Mouse (Mus musculus): ENCODE data around the gene Nav3.

Gene Nav3

DNA sequence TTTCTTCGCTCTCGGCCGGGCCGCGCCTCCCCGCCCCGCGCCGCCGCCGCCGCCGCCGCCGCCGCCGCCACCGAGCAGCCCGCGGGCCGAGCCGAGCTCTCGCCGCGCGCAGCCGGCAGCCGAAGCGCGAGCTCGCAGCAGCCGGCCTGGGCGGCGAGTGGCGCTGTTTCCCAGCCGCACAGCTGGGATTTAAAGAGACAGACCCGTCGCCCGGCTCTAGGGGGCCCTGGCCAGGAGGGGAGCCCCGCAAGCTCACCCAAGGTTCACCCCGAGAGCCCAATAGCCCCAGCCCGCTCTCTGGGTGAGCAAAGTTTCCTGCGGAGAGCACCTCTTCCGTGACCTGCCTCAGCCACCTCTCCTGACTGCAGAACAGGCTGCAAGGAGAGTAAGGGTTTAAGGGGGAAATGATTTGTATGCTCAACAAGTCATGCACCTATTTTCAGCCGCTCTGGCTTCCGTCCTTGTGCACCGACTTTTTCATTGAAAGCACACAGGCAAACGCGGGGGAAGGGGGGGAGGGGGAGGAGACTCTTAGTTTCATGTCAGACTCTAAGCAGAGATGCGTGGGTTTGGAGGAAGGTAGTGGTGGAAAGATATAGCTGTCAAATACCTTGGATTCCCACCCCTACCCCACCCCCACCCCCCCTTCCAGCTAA lies at the start of gene Nav3:
Gene Nav3, minus strand, starts transcription at position 367 of the 656 bp plus-strand sequence.
- in situ Hi-C loops (cut with MboI, MseI): no loop called here

DNA sequence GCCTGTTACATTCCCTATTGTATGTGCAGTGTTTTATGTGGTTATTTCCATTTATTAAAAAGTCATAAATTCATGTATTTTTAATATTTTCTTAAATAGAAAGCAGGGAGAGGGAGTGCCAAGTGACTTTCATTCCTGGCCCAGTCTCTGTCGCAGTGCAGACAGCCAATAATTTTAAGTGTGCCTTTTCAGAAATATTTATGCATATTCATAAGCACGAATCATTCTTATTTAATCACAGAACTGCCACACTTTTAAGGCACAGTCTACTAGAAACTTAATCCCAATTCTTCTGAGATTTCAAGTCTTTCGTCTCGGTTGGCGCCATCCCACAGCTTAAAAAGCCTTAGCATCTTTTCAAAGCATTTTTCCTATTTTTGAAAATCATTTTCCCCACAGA lies 29.3 kb upstream of the Nav3 start:
- in situ Hi-C loops (cut with MboI, MseI): no loop called here

DNA sequence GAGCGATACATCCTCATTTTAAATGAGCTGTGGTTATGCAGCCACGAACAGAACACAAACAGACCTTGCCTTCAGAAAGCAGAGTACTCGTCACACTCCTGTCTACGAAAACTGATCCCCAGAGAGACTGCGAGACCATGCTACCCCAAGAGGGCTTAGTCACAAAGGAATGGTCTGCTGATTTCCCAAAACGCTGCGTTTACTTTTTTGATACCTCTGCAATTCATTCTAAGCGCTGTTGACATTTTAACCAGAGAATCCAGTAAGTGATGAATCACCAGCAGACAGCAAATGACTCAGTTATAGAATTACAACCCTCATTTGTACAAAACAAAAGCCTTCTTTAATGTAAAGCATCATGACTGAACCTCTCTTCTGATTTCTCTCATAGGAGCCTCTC lies 28.8 kb upstream of the Nav3 start:
- in situ Hi-C loops (cut with MboI, MseI): loop anchor here (5.0 kb wide), 1 partner anchor 563 kb away; no protein-coding TSS in a partner anchor

DNA sequence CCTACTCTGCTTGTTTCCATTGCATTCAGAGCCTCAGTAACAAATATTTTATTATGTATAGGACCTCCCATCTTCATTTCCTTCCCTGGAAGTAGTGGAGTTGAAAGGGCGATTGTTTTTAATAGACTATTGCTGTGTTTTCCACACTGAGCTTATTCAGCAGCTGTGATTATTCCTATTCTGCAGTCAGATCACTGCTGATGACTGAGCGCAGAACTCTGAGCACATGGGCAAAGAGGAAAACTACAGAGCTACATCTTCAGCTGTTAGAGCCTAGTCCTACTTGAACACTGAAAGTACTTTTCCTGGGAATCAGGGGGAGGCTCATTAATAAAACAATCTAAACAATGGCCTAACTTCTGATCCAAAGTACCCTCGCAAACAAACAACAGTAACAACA lies 23.2 kb upstream of the Nav3 start:
- in situ Hi-C loops (cut with MboI, MseI): no loop called here

DNA sequence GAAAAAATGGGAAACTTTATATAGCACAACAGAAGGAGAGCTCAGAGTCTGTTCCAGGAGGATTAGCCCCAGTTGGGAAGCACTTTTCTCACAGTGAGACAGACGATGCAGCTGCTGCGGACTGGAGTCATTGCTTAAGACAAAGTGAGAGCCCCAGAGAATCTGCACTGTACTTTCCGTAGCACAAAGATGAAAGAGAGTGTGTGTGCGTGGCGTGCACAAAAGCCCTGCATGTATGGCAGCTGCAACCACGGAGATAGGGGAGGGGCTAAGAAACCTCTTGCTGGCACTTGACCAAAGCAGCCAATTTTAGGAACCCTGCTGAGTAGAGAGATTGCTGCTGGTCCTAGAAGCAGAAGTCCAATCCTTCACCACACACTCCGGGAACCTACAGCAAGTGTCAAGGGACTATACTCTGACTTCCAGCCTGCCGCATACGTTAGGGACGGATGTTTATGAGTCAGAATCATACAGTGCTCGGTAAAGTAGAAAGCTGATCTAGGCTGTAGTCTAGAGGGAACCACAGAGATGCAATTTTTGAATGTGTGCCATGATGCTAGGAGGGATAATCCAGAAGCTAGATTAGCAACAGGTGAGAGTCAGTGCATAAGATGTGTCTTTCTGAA lies 21.8 kb upstream of the Nav3 start:
- in situ Hi-C loops (cut with MboI, MseI): no loop called here

DNA sequence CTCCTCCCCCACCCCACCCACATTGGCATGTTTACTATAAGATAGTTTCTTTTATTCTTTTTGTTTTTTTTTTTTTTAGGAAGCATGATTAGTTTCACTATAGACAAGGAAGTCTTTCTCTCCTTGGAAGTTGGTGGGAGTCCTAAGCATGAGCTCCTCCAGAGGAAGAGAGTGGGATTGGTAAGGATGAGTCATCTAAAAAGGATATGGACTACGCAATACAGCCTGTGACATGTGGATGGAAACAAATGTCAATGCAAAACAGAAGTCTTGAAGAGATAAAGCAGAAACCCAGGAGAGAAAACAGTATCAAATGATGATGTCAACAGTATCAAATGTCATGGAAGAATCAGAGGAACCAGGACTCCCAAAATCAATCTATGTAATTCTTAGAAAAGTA lies 18.1 kb upstream of the Nav3 start:
- in situ Hi-C loops (cut with MboI, MseI): no loop called here

DNA sequence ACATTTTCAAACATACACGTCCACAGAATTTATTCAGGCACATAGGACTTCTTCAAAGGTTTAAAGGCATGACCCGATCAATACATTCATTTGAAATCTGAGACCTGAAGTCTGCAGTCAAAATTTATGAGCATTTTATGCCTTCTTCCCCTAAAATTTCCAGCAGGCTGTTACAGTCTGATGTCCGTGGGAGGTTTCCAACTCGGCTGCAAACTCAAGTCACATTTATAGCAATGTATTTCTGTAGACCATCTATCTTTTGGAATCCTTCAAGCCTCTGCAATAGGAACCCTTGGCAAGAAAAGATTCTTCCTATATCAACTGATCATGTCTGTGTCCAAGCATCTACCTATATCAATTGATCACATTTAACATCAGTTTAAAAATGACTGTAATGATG lies 13.4 kb upstream of the Nav3 start:
- in situ Hi-C loops (cut with MboI, MseI): no loop called here

DNA sequence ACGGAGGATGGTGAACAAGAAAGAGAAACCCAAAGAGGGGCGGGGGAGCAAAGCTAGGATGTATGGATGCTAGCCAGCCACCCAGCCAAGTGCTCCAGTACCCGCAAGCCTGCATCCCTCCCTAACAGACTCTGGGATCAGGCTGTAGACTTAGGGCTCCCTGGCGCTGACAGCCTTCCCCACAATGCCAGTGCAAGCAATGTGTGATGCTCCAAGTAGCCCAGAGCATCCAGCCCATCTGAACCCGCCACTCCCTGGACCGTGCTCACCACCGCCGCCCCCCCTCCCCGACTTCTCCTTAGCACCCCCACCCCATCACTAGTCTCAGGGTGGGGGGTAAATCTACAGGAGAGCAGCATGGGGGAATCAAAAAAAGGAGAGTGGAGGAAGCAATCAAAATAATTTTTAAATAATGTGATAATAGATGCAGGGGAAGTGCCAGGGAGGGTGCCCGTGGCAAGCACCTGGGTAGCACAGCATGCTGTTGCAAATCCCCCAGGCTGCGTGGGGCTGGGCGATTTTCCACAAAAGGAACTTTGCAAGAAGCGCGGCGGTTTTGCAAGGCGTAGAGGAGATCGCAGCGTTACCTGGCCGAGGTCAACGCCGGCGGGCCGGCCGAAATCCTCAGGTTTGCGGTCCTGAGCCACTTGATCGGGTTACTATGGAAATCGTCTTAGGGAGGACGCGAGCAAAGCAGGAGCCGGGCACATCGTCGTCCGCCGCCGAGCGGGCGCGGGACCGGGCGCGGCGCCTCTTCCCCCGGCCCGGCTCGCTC lies 754 bp downstream of the Nav3 start:
- in situ Hi-C loops (cut with MboI, MseI): no loop called here

DNA sequence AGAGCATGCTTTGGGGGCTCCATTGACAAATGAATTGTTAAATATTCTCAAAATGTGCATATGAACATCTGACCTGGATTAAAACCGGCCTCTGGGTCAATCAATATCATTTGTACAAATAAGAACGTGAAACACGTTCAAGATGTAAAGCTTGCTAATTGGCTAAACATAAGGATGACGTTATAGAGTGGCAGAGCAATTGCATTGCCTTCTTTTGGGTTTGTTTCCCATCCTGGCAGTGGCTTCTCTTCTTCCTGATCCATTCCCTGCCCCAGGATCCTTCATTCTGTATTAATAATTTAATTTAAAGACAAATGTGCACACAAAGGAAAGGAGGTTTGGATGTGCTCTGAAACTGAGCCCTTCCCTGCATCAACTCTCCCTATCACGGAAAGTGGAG lies 2.4 kb downstream of the Nav3 start:
- in situ Hi-C loops (cut with MboI, MseI): no loop called here

DNA sequence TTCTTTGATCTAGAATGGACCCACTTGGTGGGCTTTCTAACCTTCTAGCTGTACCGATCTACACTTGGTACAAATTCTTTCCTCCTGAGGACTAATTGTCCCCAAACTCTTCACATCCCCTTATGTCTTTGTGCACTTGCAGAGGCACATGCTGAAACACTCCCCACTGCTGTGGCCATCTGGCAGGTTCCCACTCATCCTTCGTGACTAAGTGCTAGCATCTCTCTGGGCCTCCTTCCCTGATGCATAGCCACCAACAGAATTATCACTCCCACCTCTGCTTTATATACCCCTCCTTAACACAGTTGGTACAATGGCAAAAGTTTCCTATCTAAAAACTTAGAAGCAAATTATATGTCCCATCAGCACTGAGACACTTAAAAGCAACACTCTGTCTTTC lies 15.6 kb downstream of the Nav3 start:
- in situ Hi-C loops (cut with MboI, MseI): no loop called here

DNA sequence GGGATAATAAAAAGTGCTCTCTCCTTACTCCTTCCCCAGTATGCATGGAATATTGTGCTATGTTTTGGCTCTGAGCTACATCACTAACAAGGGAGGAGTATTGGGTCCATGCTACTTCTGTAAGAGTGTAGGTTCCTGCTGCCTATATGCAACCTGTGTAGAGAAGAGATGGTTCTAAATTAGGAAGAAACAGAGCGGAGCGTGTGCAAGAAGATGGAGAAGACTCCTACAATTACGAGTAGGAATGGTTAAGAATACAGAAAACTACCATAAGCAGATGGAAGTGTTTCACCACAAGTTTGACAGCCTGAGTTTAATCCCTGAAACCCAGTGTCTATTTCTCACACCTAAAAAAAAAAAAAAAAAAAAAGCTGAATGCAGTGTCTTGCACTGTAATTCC lies 24.9 kb downstream of the Nav3 start:
- in situ Hi-C loops (cut with MboI, MseI): no loop called here

DNA sequence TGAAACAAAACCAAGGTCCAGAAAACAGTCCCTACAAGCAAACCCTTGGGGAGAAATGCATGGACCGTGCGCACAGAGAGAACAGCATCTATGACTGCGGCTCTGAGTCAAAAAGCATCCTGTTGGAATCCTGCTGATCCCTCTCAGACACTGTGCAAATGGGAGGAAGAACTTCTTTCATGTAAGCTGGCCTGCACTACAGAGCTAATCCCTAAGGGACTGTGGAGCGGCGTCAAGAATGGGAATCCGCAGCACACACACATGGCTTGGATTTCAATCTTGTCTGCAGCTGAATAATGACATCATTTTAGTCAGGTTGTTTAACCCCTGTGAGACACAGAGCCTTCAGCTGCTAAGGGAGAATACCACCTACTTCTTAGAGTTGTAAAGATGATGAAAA lies 26.4 kb downstream of the Nav3 start:
- in situ Hi-C loops (cut with MboI, MseI): no loop called here

DNA sequence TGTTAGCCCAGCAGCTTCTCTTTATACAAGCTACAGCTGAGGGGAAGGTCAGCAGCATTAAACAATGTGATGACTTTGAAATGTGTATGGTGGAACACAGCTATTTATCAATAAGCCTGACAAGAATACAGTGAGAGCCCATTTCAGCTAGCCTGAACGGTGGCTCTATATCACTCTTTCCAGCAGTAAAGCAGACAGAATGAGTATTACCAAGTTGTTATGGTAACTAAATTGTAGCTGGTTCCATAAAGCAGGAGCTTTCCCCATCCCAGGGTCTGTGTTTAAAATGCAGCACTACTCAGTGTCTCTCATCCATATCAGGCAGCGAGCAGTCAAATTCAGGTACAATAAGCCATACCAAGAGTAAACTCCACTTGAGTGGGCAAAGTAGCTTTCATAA lies 27.0 kb downstream of the Nav3 start:
- in situ Hi-C loops (cut with MboI, MseI): no loop called here

DNA sequence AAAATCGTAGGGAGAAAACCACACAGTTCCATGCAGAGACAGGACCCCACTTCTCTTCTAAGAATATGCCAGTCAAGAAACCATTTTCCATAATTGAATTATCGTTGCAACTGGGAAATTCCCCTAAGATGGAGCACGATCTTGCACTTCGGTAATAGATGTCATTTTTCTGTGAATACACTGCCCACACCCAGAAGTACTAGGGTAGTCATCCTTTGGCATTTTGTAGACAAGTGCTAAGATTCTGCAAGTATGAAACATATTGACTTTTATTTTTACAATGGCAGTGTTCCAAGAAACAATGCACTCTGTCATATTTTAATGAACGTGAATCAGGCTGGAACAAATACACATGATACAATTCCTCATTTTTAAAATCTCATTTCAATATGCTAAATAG lies 34.5 kb downstream of the Nav3 start:
- in situ Hi-C loops (cut with MboI, MseI): no loop called here

DNA sequence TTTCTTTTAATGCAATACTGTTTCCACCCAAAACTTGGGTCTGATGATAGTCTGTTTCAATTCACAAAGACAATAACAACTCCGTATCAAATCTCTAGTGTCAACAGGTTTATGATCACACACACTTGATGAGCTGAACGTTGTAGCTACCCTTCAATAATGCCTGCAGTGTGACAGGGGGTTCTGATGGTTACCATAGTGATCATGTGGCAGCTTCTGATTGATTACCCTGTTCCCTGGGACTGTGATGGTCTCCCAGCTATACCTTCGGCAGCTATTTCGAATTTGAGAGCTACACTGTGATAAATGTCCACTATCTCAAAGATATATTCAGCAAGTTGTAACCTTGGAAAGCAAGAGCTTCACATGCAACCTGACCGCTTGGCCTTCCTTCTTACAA lies 39.0 kb downstream of the Nav3 start:
- in situ Hi-C loops (cut with MboI, MseI): no loop called here

DNA sequence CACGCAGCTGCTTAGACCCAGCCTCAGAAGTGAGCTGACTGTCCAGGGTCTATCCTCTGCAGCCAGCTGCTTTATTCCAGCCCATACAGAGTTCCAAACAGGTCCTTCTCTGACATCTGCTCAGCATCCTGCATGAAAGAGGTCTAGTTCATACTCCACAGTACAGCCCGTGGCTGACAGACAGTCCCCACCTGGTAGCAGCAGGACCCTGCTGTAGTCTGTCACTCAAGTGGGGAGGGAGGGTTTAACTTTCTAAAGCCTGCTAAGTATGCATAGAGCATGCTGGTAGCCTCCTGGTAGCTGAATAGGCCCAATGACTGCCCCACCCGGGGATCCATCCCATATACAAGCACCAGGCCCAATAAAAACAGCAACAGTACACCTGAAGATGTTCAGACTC lies 40.4 kb downstream of the Nav3 start:
- in situ Hi-C loops (cut with MboI, MseI): no loop called here

DNA sequence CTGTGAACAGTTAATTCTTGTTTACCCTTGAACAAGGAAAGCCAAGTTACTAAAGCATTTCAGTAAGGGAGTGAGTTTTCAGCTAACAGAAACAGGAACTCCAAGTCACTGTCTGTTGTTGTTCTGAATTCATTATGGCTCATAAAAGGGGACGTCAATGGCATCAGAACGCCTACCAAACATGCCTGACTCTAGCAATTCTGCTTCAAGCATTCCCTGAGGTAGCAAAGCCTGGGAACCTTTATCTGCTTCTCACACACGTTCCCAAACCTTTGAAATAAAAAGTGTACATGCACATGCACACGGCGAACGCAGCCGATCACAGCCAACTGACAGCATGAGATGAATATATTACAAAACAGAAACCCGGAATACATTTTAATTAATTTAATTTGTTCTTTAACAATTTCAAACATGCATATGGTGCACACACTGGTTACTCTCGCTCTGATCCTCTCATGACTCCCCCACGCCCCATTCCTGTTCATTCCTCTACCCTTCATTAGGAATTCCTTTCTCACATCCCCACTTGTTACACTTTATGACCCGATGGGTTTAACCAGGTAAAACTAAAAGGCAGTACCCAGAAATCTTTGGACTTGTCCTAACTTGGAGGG lies 42.6 kb downstream of the Nav3 start:
- in situ Hi-C loops (cut with MboI, MseI): no loop called here

DNA sequence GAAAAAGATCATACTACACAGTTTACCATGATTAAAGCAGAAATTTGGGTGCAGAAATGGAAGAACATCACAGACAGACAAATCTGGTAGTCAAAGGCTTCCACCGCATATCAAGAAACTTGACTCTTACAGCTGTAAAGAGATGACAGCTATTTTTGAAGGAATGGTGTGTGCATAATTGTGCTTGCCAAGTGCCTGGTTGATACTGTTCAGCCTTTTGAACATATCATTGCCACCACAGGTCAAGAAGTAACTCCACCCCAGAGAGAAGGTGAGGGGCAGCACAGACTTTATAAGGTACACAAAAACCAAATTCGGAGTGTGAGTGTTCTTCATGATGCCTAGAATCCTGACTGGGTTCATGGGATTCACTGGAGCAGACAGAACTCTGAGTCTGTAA lies 53.1 kb downstream of the Nav3 start:
- in situ Hi-C loops (cut with MboI, MseI): no loop called here

DNA sequence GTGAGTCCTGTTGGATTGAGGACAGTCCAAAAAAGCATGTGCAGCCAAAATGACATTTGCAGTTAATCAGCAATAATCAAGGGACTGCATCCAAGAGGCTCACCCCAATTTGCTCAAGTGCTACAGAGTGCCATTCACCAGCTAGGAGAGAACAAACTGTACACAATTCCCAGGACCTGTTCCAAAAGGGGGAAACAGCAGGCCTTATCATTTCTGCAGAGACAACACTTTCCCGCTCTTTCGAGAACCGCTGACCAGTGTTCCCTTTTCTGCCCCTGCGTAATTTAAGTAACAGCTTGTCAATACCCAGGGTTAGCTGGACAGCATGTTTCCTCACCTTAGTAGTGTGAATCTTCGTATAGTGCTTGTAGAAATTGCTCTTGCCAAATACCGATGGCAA lies 55.4 kb downstream of the Nav3 start:
- in situ Hi-C loops (cut with MboI, MseI): no loop called here

DNA sequence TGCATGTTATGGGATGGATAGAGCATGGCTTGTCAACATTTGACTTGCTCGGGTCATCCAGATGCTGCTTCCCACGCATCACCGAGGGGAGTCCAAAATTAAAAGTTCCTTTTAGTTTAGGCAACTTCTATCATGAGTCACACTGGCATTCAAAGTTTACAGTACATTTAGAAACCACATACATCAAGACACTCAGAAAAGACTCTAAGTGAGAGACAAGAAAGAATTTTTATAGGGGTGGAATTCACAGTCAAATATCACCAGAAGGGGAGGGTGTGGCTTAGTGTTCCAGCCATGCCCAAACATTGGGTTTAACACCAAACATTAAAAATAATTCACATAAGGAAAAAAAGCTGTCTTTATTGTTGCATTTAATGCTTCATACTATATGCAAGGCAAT lies 57.4 kb downstream of the Nav3 start:
- in situ Hi-C loops (cut with MboI, MseI): no loop called here

DNA sequence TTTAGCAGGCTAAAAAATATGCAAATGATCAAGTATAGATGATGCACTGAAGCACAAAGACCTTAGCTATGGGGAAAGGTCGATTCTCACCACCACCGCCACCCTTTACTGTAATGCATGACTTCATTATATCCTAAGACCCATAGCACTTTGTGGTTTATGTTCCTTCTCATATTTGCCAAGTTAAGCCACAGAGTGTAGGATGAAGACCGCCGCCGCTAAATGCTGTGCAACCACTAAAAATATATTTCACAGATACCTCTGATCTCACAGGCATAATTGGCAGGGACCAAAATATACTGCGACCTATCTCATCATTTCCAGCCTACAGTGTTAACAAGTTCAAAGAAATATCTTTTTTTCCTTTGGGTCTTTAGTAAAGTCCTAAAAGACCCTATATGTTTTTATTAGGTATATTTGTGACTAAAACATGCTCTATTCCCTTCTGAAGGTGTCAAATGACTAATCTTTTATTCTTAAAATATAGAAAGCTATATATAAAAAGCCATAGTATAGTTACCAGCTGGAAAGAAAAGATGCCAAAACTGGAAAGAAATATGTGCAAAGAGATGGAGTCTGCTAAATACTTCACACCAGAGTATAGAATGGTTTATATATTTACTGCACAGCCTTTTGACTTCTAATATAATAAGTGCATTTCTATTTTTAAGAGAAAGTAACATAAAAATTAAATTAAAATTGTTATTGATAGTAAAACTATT lies 69.4 kb downstream of the Nav3 start:
- in situ Hi-C loops (cut with MboI, MseI): no loop called here

Measured in regulatory T cell (primary cell).